Mouse (Mus musculus) layer of hippocampus, adult 2 months (tissue): ENCODE measurements at regions not wholly inside any gene's neighbourhood (a gene's known extent, or its start where the extent isn't known, plus 50 kb on each side); places are given as distances from the start of the nearest gene placed in this dataset.
A peak's percentile ranks its signal among the peaks of the same experiment; 100 is the strongest.

Experiments used
- DNase-seq, 2 experiments: peaks; one replicate each; pipeline ENCODE4 v3.0.0; 2022; ENCODE audit warnings: low spot score in 2 of 2
- H3K27ac ChIP-seq: fragments of 200-600 bp; 2 replicates; pipeline ENCODE4 v1.8.1; 2022
- H3K4me3 ChIP-seq: fragments of 200-600 bp; 2 replicates; pipeline ENCODE4 v1.8.1; 2022; ENCODE audit warnings: mild to moderate bottlenecking
- CTCF ChIP-seq: fragments of 200-600 bp; conservative IDR thresholded peaks from 2 replicates; pipeline ENCODE4 v1.8.1; 2022; ENCODE audit warnings: antibody characterized with exemption, mild to moderate bottlenecking, moderate library complexity

GRCm38 (mm10) chr16:86897967-86898710 lies 455.8 kb upstream of the N6amt1 start:
- no peak for TF ChIP-seq CTCF
- no peak for DNase-seq
- Histone ChIP-seq H3K27ac (no peak overlapping the region), H3K4me3 (no peak overlapping the region)

DNA sequence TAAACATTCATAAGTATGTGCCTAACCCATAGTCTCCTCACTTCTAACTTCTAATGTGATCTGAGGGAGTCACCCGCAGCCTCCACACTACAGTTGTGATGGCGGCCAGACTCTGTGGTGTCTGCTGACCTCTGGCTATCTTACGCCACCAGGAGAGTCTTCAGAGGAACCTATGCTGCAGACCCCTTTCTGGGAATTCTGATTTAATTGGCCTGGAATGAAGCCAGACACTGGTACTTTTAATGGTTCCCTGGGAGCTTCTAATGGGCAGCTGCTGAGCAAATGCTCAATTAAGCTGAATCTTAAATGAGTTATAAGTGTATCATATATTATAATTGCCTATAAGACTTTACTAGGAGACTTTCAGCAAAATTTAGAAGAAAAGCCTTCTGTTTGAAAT lies 459.0 kb upstream of the N6amt1 start:
- DNase-seq, result no peak
- H3K4me3 ChIP-seq, result no peak overlapping the region
- no peak overlapping the region for H3K27ac ChIP-seq
- TF ChIP-seq CTCF, result no peak

GRCm38 (mm10) chr16:86894333-86894732 lies 459.7 kb upstream of the N6amt1 start:
- H3K4me3 ChIP-seq, result no peak overlapping the region
- H3K27ac ChIP-seq, result no peak overlapping the region
- no peak for DNase-seq
- no peak for TF ChIP-seq CTCF

GRCm38 (mm10) chr16:86888421-86888820 lies 465.6 kb upstream of the N6amt1 start:
- no peak for TF ChIP-seq CTCF
- no peak overlapping the region for H3K27ac ChIP-seq
- no peak for DNase-seq
- no peak overlapping the region for H3K4me3 ChIP-seq

DNA sequence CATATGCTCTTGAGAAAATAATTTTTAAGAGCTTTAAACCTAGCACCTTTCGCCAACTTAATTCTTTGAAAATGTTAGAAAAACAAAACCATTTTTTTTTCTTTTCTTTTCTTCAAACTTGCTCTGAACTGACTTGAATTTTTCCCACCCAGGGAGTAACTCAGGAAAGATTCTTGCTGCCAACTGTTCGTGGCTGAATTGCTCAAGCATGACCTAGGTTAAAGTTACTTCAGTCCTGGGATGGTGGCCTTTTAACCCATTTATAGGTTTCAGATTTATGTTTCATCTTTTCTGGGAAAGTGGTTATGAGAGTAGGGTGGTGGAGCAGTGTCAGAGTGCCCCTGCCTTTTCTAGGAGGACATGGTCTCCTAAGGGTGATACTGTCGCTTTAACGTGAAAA lies 466.4 kb upstream of the N6amt1 start:
- H3K4me3 ChIP-seq, result no peak overlapping the region
- no peak overlapping the region for H3K27ac ChIP-seq
- DNase-seq, result no peak
- TF ChIP-seq CTCF, result no peak

DNA sequence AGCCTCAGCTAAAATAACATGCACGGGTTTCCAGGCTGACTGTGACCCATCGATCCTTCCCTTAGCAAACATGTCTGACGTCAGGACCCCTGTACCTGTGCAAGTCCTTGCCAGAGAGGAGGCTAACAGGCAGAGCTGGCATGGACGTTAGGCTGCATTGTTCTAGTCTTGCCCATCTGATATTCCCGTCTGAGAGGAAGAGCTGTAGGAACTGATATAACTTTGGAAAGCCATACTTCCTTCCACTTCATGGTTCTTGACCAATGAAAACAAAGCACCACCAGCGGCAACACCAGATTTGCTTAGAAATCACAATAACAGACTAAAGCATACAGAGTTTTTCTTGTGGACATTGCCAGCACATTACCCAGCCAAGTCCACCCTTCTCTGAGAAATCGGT lies 470.1 kb upstream of the N6amt1 start:
- Histone ChIP-seq H3K27ac (no peak overlapping the region), H3K4me3 (no peak overlapping the region)
- DNase-seq, result no peak
- TF ChIP-seq CTCF, result no peak

DNA sequence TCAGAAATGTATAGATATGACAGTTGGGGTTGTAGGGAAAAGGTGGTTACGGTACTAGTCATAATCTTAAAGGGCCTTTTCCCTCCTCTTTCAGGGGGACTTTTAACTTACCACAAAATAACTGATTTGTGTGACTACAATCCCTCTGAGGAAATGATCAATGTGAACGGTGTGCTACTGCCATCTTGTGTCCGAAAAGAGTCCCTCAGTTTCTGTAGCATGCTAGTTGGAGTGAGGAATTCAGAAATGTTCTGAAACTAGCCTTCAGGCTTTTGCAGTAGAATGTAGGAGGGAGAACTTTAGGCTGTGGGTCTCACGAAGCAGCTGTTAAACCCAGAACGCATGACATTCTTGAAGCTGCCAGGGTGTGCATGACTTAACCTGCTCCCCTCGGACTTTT lies 471.5 kb upstream of the N6amt1 start:
- no peak overlapping the region for H3K27ac ChIP-seq
- peak; percentile 66 to 68 for DNase-seq
- TF ChIP-seq CTCF, result peak; percentile 90

GRCm38 (mm10) chr16:86881583-86881982 lies 472.4 kb upstream of the N6amt1 start:
- no peak overlapping the region for H3K4me3 ChIP-seq

More for the DNA sequence above, 471.5 kb upstream of the N6amt1 start:
- no peak overlapping the region for H3K4me3 ChIP-seq

GRCm38 (mm10) chr16:86860828-86861227 lies 493.2 kb upstream of the N6amt1 start:
- H3K4me3 ChIP-seq, result no peak overlapping the region
- H3K27ac ChIP-seq, result no peak overlapping the region
- no peak for DNase-seq
- no peak for TF ChIP-seq CTCF

More at GRCm38 (mm10) chr16:86881583-86881982, 472.4 kb upstream of the N6amt1 start:
- H3K27ac ChIP-seq, result no peak overlapping the region
- TF ChIP-seq CTCF, result peak; percentile 65
- DNase-seq, result no peak

GRCm38 (mm10) chr16:86855891-86856290 lies 498.1 kb upstream of the N6amt1 start:
- no peak for TF ChIP-seq CTCF
- no peak overlapping the region for H3K4me3 ChIP-seq
- DNase-seq, result no peak

GRCm38 (mm10) chr16:86855312-86855711 lies 498.7 kb upstream of the N6amt1 start:
- H3K27ac ChIP-seq, result no peak overlapping the region
- no peak for TF ChIP-seq CTCF
- H3K4me3 ChIP-seq, result no peak overlapping the region
- DNase-seq, result no peak

More at GRCm38 (mm10) chr16:86855891-86856290, 498.1 kb upstream of the N6amt1 start:
- H3K27ac ChIP-seq, result no peak overlapping the region

GRCm38 (mm10) chr16:86853398-86853797 lies 500.6 kb upstream of the N6amt1 start:
- no peak for TF ChIP-seq CTCF
- DNase-seq, result no peak
- no peak overlapping the region for H3K27ac ChIP-seq
- no peak overlapping the region for H3K4me3 ChIP-seq

DNA sequence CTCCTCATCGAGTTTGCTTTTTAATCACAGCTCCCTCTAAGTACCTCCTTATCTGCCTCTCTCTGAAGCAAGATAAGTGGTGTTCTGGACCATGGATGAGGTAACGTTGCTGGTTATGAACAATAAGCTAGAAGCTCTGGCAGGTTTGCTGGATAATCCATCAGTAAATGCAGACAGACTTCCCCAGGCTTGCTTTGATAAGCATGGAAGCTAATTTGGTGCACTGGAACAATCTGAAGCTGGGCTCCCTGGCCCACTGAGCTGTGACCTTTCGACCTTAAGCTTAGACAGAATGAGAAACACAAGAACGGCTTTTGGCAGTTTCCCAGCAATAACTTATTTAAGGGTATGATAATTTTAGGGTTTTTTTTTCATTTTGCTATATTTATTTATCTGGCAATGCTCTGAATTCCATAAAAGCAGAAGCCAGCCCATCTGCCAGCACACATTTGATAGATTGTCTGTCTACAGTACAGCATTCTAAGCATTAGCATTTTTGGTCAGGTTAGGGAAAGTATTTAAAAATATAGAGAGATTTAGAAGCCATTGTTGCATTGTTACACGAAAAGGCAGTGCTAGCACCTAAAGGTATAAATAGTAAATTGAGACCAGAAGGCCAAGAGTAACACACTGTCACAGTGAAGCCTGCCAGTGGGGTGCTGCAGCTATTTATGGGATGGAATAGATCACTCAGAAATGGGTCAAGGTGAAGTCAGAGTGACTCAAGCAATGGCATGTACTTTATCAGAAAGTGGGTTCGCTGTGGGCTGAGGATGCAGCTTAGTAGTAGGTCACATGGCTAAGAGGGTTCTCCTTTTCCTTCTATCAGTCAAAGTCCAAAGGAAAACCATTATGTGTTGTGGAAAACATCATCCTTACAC lies 515.3 kb upstream of the N6amt1 start:
- DNase-seq, result peak; percentile 42 to 56
- H3K4me3 ChIP-seq, result no peak overlapping the region
- no peak for TF ChIP-seq CTCF
- peak overlapping the region; percentile 80 for H3K27ac ChIP-seq
